Mouse (Mus musculus) layer of hippocampus, adult 2 months (tissue): ENCODE measurements around the gene Ccdc34. TPM values are rescaled to one million over a fixed set of nuclear protein-coding genes. Genes with fewer than 3 reads are reported as not detected.

Experiments used
- DNase-seq, 2 experiments: peaks; one replicate each; pipeline ENCODE4 v3.0.0; 2022; ENCODE audit warnings: low spot score in 2 of 2
- H3K27ac ChIP-seq: fragments of 200-600 bp; 2 replicates; pipeline ENCODE4 v1.8.1; 2022
- H3K4me3 ChIP-seq: fragments of 200-600 bp; 2 replicates; pipeline ENCODE4 v1.8.1; 2022; ENCODE audit warnings: mild to moderate bottlenecking
- CTCF ChIP-seq: fragments of 200-600 bp; conservative IDR thresholded peaks from 2 replicates; pipeline ENCODE4 v1.8.1; 2022; ENCODE audit warnings: antibody characterized with exemption, mild to moderate bottlenecking, moderate library complexity
- total RNA-seq, 2 experiments: library from RNA; stranded (reverse); gene quantifications; 2 replicates each; pipeline ENCODE4 v1.2.3; 2021

Ccdc34 gene
- total RNA-seq, 2 experiments from 2014 or later: 16.3 to 20.1 TPM

DNA sequence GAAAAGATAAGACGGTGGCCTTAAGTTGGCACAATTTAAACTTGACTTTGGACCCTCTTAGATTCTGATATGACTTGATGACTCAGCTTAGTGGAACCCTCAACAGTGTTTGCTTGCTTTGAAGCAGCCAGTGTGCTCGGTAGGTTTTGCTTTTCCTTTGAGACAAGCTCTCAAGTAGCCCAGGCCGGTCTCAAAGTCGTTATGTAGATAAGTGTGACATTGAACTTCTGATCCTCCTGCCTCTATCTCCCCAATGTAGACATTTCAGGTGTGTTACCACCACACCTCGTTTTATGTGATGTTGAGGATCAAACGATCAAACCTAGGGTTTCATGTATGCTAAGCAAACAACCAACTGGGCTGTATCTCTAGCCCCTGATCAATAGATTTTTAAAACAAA lies 55.4 kb downstream of the Ccdc34 start:
- Histone ChIP-seq H3K27ac (no peak overlapping the region), H3K4me3 (no peak overlapping the region)
- no peak for TF ChIP-seq CTCF
- DNase-seq: no peak

DNA sequence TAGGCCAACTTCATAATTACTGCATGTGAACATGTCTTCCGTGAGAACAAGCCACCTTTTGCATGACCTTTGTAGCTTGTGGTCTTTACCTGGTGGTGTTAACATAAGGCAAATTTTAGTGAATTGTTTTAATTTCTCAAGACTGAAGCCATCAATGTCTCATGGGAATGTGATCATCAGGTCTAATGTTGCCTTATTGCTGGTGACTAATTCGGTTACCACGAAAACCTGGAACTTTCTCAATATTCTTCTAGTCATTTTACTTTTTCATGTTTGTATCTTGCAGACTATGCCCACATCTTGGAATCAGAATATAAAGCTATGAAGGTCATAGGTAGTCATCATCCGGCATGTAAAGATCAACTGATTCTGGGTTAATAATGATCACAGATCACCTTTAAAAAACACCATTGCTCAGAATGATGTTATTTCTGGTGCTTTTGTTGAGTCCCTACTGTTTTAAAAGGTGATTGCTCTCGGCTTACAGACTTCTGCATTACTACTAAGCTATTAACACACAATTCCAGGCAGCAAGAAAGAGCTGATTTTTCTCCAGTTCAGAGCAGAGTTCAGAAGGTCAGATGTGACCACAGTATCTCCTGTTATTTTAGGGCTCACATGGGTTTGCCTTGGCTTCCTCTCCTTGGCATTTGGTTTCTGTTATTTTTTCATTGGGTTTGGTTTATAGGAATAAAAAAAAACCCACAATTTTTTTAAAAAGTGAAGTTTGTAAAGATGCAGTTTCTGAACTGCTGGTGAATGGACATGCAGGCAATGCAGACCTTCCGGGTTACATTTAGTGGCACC lies 57.2 kb downstream of the Ccdc34 start:
- H3K27ac ChIP-seq: no peak overlapping the region
- no peak for DNase-seq
- no peak for TF ChIP-seq CTCF
- no peak overlapping the region for H3K4me3 ChIP-seq

DNA sequence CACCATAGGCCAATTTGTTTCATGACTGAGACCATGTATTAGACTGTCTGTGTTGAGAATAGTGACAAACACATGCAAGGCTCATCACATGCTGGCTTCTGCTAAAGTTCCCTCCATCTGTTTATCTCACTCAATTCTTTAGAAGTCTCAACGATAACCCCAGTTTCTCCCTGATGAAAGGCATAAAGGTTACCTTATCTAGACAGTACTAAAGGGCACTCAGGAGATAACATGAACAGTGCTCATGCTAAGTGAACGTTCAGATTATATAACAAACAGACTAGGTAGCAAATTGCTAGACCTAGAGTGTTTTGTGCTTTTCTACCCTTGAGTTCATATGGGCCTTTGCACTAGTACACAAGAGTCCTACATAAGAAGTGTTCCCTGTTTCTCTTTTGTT lies 59.6 kb downstream of the Ccdc34 start:
- Histone ChIP-seq H3K27ac (no peak overlapping the region), H3K4me3 (no peak overlapping the region)
- TF ChIP-seq CTCF: no peak
- DNase-seq: no peak

DNA sequence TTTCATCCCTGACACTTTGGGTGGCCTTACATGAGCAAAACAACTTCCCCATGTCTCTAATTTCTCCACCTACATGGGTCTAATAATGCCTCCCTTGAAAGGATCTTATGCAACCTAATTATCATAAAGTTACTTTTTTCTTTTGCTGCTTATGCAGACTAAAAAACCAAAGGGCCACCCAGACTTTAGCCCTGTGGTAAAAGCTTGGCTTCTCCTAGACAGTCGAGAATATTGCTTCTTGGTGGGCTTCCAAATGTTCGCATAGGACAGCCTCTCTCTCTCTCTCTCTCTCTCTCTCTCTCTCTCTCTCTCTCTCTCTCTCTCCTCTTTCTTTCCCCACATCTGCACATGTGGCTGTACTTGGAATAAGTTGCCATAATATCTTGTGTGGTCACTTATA lies 60.0 kb downstream of the Ccdc34 start:
- no peak overlapping the region for H3K4me3 ChIP-seq
- DNase-seq: no peak
- H3K27ac ChIP-seq: no peak overlapping the region
- no peak for TF ChIP-seq CTCF

DNA sequence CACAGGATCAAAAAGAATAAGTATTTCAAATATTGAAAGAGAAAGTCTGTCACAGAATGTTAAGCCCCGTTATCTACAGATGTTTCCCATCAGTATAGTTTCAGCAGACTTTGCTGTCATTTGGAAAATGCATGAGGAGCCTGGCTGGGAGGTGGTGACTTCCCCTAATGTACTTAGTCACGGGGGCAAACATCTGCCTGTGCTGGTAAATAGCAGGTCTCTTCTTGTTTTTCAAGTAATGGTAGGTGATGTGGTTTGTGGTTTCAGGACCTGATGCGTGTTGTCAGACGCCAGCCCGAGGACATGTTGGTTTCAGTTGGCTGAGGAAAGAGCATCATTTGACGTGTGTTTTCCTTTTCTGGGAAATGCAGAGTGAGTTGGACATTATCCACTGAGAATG lies 62.9 kb downstream of the Ccdc34 start:
- no peak for TF ChIP-seq CTCF
- H3K4me3 ChIP-seq: no peak overlapping the region

DNA sequence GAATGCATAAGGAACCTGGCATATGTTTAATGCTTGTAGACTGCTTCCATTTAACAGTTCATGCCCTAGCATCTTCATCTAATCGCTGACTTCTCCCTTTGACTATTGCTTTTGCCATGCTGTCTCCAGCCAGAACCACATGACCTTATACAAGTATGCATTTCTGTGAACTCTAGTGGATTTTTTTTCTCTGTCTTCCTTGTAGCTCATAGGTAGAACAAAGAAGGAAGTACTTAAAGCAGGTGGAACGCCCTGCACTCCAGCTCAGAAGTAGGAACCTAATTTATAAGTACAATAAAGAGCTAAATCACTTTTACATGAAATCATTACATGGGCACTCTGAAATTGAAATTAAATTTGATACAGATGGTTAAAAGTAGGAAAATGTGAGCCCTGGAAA lies 65.4 kb downstream of the Ccdc34 start:
- DNase-seq: no peak
- no peak for TF ChIP-seq CTCF
- Histone ChIP-seq H3K4me3 (no peak overlapping the region), H3K27ac (no peak overlapping the region)

More for the DNA sequence above, 62.9 kb downstream of the Ccdc34 start:
- H3K27ac ChIP-seq: no peak overlapping the region
- DNase-seq: no peak

DNA sequence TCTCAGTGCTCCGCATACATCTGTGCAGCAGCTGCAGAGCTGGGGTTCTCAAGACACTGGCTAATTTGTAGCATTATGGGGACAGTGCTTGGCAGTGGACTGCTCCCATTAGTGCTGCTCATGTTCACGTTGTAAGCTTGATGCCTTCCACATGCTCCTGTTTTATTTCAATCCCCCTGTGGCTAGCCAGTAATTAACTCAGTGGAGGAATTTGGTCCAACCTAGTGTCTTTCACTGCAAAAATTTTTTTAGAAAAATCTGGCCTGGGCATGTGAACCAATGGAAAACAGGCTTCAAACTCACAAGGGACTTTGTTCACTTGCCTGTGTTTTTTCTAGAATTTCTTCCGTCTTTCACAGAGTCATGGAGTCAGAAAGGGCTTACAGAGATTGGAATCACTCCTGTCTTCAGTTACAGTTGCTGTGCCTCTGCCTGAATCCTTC lies 68.1 kb downstream of the Ccdc34 start:
- no peak overlapping the region for H3K27ac ChIP-seq
- DNase-seq: no peak
- H3K4me3 ChIP-seq: no peak overlapping the region
- no peak for TF ChIP-seq CTCF

DNA sequence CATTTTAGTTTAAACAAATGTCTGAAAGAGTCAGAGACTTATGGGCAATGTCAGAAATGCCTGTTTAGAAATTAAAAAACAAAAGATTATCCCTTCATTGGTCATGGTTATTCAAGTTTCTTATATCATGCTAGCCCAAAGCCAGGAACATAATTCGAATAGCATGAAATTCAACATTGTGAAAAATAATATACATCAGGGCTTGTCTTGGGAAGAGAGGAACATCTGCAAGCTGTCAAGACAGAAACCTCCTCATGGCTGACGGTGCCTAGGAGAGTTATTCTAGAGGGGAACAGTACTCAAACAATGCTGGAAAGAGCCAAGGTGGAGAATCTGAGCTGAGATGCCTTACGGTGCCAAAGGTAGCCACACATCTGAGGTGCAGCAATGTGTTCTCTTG lies 96.5 kb downstream of the Ccdc34 start:
- DNase-seq: no peak
- H3K27ac ChIP-seq: no peak overlapping the region
- TF ChIP-seq CTCF: no peak
- H3K4me3 ChIP-seq: no peak overlapping the region

DNA sequence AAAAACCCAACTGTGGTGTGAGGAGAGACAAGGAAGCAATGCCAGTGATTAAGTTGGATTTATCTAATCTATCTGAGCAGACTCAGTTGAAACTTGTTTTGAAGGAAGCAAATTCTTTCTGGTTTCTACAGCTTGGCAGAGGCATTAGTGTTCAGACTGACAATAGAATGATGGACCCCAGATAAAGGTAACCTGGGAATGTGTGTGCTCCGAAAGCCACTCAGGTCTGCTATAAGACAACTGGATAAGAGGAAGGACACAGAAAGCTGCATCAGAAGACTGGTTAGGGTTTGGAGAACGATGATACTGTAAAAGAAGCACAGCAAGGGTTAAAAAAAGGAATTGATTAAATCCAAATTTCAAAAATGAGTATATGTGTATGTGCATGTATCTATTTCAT lies 111.8 kb downstream of the Ccdc34 start:
- Histone ChIP-seq H3K4me3 (no peak overlapping the region), H3K27ac (no peak overlapping the region)
- no peak for TF ChIP-seq CTCF
- DNase-seq: no peak

DNA sequence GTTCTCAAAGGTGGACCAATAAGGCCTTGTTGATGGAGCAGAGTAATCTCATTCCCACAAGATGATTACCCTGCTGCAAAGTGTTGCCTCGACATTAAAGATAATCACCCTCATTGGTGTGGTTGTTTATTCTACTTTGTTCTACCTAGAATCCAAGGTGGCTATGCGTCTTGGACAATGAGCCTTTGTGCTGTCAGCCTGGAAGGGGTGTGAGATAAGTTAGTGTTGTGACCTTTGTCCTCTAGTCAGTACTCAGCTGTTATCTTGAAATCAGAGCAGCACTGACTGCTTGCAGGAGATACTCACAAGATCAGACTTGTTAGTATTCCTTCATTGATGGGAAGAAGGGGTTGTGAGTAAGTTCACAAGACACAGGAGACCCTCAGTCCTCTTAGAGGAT lies 114.0 kb downstream of the Ccdc34 start:
- no peak overlapping the region for H3K27ac ChIP-seq
- TF ChIP-seq CTCF: no peak
- no peak overlapping the region for H3K4me3 ChIP-seq
- no peak for DNase-seq

DNA sequence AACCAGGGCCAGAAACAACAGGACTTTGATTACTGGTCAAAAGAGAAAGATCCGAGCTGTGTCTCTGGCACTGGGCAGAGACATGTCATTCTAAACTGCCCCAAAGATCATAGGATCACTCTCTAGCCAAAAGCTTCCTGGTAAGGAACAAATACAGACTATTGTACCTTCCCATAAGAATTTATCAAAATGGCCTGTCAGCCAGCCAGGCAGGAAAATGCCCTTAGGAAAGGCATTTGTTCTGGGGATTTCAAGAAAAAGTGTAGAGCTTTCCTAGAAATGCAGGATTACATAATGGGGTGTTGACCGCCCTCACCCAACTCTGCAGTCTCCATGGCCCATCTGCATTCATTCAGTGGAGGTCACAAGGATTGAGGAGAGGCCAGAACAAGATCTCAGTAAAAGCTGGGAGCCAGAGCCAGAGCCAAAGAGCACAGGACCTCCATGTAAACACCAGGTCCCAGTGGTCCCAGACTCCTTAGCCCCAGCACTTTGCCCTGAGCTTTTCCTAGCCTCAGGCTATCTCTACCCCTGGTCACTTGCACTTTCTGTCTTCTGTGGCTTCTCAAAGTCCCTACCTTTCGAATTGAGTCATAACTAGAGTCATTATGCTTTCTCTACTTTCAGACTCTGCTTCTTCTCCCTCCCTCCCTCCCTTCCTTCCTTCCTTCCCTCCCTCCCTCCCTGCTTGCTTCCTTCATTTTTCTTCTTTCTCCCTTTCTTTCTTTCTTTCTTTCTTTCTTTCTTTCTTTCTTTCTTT lies 115.9 kb downstream of the Ccdc34 start:
- TF ChIP-seq CTCF: no peak
- Histone ChIP-seq H3K27ac (no peak overlapping the region), H3K4me3 (no peak overlapping the region)
- DNase-seq: no peak

DNA sequence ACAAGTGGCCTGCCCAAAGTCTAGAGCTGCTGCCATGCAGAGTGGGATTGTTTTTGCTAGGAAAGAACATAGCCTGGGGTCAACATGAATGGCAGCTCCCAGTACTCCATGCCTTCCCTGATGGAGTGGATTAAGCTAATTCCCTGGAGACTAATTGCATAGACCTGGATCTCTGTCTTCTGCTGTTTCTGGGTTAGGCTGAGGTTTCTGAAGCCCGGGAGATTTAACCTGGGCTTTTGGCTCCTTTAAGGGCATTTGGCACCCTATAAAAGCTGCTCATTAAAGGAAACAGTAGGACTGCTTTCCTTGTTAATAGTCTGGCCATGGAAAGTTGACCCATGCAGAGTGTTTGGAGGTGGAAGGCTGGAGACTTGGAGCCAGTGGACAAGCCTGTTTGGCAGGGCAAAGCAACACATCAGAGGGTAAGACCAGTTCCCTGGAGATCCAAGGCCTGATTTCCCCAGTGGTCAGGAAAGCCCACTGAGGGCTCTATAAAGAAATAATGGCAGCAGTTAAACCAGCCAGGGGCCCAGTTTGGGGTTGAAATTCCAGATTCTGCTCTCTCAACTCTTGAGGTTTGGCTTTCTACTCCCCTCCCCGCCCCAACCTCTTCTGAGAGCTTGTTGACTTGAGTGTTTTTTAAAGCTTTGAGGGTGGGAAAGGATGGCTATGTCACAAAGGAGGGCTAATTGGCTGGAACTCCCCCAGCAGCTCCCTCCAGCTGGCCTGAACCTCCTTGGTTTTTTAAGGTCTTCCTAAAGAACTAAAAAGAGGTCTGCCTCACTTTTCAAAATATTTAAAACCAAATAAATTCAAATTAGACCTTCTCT lies 117.4 kb downstream of the Ccdc34 start:
- Histone ChIP-seq H3K4me3 (no peak overlapping the region), H3K27ac (peak overlapping the region; percentile 85)
- TF ChIP-seq CTCF: no peak
- DNase-seq: peak; percentile 22 to 77

DNA sequence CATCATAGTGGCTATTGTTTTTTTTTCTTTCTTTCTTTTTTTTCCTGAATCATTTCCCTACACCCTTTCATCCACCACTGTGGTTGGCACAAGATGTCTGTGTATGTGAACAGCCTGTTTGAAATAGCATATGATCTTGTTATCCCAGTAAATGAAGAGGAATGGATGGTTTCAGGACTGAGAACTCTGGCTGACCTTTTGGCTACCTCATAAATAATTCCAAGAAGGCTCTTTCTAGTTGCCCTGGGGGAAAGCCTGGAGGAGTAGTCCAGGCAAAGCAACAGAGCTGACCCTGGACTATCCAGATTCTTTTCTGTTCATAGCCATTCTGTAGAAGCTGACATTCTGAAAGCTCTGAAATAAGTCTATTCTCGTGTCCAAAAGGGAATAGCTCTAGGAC lies 119.7 kb downstream of the Ccdc34 start:
- no peak for TF ChIP-seq CTCF
- H3K27ac ChIP-seq: peak overlapping the region; percentile 85; the same call in 1 of the 2 replicates
- DNase-seq: no peak
- no peak overlapping the region for H3K4me3 ChIP-seq
